Mouse (Mus musculus): ENCODE results near the gene Best3. TPM values are rescaled to one million over a fixed set of nuclear protein-coding genes. Genes with fewer than 3 reads are reported as not detected.
"Not testable (repeated sequence)": the region's sequence is repeated elsewhere in the genome, so short reads cannot be mapped to it uniquely, and the experiment has no call there.

Best3 gene
- polyA plus RNA-seq, 1 experiment from 2014 or later = 0.59 TPM

- peak; percentile 95 for ATAC-seq (ENCODE audit: insufficient read depth, low FRiP score)
- Histone ChIP-seq H3K36me3 (ENCODE audit: control insufficient read depth, insufficient read depth, low read length) (no peaks in the 10 kb centered on the region), H3K4me2 (ENCODE audit: low read depth, low read length) (peak overlapping the region; percentile 44), H3K9ac (ENCODE audit: low read length) (no peak overlapping the region), H3K9me3 (replicated peaks; ENCODE audit: control insufficient read depth, low read length) (no peaks in the 10 kb centered on the region), H3K27ac (ENCODE audit: low read length) (peak overlapping the region; percentile 42), H3K4me3 (replicated peaks; ENCODE audit: low read length) (peak overlapping the region; percentile 27), H3K4me1 (ENCODE audit: control insufficient read depth, insufficient read depth, low read length) (peaks cover 11% of the 10 kb centered on the region), H3K27me3 (ENCODE audit: control insufficient read depth, insufficient read depth, low read length) (no peaks in the 10 kb centered on the region)
- WGBS = 9% methylated on average over 12 of the region's 12 CpGs
These were observed 27.7 kb downstream of the Best3 start for GRCm38 (mm10) chr10:117013689-117014390.

GRCm38 (mm10) chr10:117014565-117014964, 28.5 kb downstream of the Best3 start:
- WGBS = 58% methylated on average over 5 of the region's 5 CpGs
- H3K9ac ChIP-seq (ENCODE audit: low read length) = no peak overlapping the region
- H3K9me3 ChIP-seq (replicated peaks; ENCODE audit: control insufficient read depth, low read length) = no peaks in the 10 kb centered on the region
- no peak overlapping the region for H3K4me2 ChIP-seq (ENCODE audit: low read depth, low read length)
- H3K4me3 ChIP-seq (replicated peaks; ENCODE audit: low read length) = no peak overlapping the region
- H3K36me3 ChIP-seq (ENCODE audit: control insufficient read depth, insufficient read depth, low read length) = no peaks in the 10 kb centered on the region
- peaks cover 11% of the 10 kb centered on the region for H3K4me1 ChIP-seq (ENCODE audit: control insufficient read depth, insufficient read depth, low read length)
- H3K27ac ChIP-seq (ENCODE audit: low read length) = 0 out of 2 replicates have a peak overlapping the region, but pooled peaks have one; percentile 18
- no peaks in the 10 kb centered on the region for H3K27me3 ChIP-seq (ENCODE audit: control insufficient read depth, insufficient read depth, low read length)
- ATAC-seq (ENCODE audit: insufficient read depth, low FRiP score) = no peak

- Histone ChIP-seq H3K36me3 (ENCODE audit: control insufficient read depth, insufficient read depth, low read length) (no peaks in the 10 kb centered on the region), H3K27ac (ENCODE audit: low read length) (no peak overlapping the region), H3K27me3 (ENCODE audit: control insufficient read depth, insufficient read depth, low read length) (peaks cover 12% of the 10 kb centered on the region), H3K4me3 (replicated peaks; ENCODE audit: low read length) (no peak overlapping the region), H3K9me3 (replicated peaks; ENCODE audit: control insufficient read depth, low read length) (no peaks in the 10 kb centered on the region), H3K9ac (ENCODE audit: low read length) (no peak overlapping the region), H3K4me2 (ENCODE audit: low read depth, low read length) (no peak overlapping the region), H3K4me1 (ENCODE audit: control insufficient read depth, insufficient read depth, low read length) (peaks cover 8% of the 10 kb centered on the region)
- ATAC-seq (ENCODE audit: insufficient read depth, low FRiP score) = no peak
- WGBS = 74% methylated on average over 7 of the region's 7 CpGs
These were observed 32.2 kb downstream of the Best3 start for GRCm38 (mm10) chr10:117018281-117018840.

- no peaks in the 10 kb centered on the region for H3K36me3 ChIP-seq (ENCODE audit: control insufficient read depth, insufficient read depth, low read length)
- no peak overlapping the region for H3K4me3 ChIP-seq (replicated peaks; ENCODE audit: low read length)
- H3K27ac ChIP-seq (ENCODE audit: low read length) = no peak overlapping the region
- H3K4me2 ChIP-seq (ENCODE audit: low read depth, low read length) = no peak overlapping the region
- ATAC-seq (ENCODE audit: insufficient read depth, low FRiP score) = 0 out of 2 replicates have a peak, but pooled peaks have one; percentile 44
- no peak overlapping the region for H3K9ac ChIP-seq (ENCODE audit: low read length)
- 24% methylated on average over 21 of the region's 21 CpGs for WGBS
- peaks cover 12% of the 10 kb centered on the region for H3K27me3 ChIP-seq (ENCODE audit: control insufficient read depth, insufficient read depth, low read length)
- no peaks in the 10 kb centered on the region for H3K9me3 ChIP-seq (replicated peaks; ENCODE audit: control insufficient read depth, low read length)
- H3K4me1 ChIP-seq (ENCODE audit: control insufficient read depth, insufficient read depth, low read length) = no peaks in the 10 kb centered on the region
These were observed 35.1 kb downstream of the Best3 start for GRCm38 (mm10) chr10:117021020-117021754.

- H3K36me3 ChIP-seq (ENCODE audit: control insufficient read depth, insufficient read depth, low read length) = no peaks in the 10 kb centered on the region
- WGBS = 27% methylated on average over 16 of the region's 16 CpGs
- peak overlapping the region; percentile 46 for H3K4me2 ChIP-seq (ENCODE audit: low read depth, low read length)
These were observed 37.6 kb downstream of the Best3 start for GRCm38 (mm10) chr10:117023693-117024092.

GRCm38 (mm10) chr10:117025776-117026175, 39.7 kb downstream of the Best3 start:
- not testable (repeated sequence) for H3K9me3 ChIP-seq (replicated peaks; ENCODE audit: control insufficient read depth, low read length); H3K4me3 ChIP-seq (replicated peaks; ENCODE audit: low read length); H3K36me3 ChIP-seq (ENCODE audit: control insufficient read depth, insufficient read depth, low read length); H3K27ac ChIP-seq (ENCODE audit: low read length); H3K4me2 ChIP-seq (ENCODE audit: low read depth, low read length); H3K9ac ChIP-seq (ENCODE audit: low read length); H3K4me1 ChIP-seq (ENCODE audit: control insufficient read depth, insufficient read depth, low read length); ATAC-seq (ENCODE audit: insufficient read depth, low FRiP score)
- H3K27me3 ChIP-seq (ENCODE audit: control insufficient read depth, insufficient read depth, low read length) = peaks cover 12% of the 10 kb centered on the region

More at GRCm38 (mm10) chr10:117023693-117024092, 37.6 kb downstream of the Best3 start:
- Histone ChIP-seq H3K27me3 (ENCODE audit: control insufficient read depth, insufficient read depth, low read length) (peaks cover 12% of the 10 kb centered on the region), H3K27ac (ENCODE audit: low read length) (no peak overlapping the region), H3K9ac (ENCODE audit: low read length) (no peak overlapping the region), H3K4me1 (ENCODE audit: control insufficient read depth, insufficient read depth, low read length) (no peaks in the 10 kb centered on the region), H3K9me3 (replicated peaks; ENCODE audit: control insufficient read depth, low read length) (no peaks in the 10 kb centered on the region), H3K4me3 (replicated peaks; ENCODE audit: low read length) (peak overlapping the region; percentile 25)
- ATAC-seq (ENCODE audit: insufficient read depth, low FRiP score) = no peak

- no peak overlapping the region for H3K27ac ChIP-seq (ENCODE audit: low read length)
- H3K9ac ChIP-seq (ENCODE audit: low read length) = no peak overlapping the region
- H3K27me3 ChIP-seq (ENCODE audit: control insufficient read depth, insufficient read depth, low read length) = peaks cover 12% of the 10 kb centered on the region
- no peaks in the 10 kb centered on the region for H3K36me3 ChIP-seq (ENCODE audit: control insufficient read depth, insufficient read depth, low read length)
- H3K4me1 ChIP-seq (ENCODE audit: control insufficient read depth, insufficient read depth, low read length) = no peaks in the 10 kb centered on the region
- H3K4me2 ChIP-seq (ENCODE audit: low read depth, low read length) = no peak overlapping the region
- 75% methylated on average over 8 of the region's 8 CpGs for WGBS
- ATAC-seq (ENCODE audit: insufficient read depth, low FRiP score) = no peak
- H3K4me3 ChIP-seq (replicated peaks; ENCODE audit: low read length) = no peak overlapping the region
- H3K9me3 ChIP-seq (replicated peaks; ENCODE audit: control insufficient read depth, low read length) = no peaks in the 10 kb centered on the region
These were observed 40.1 kb downstream of the Best3 start for GRCm38 (mm10) chr10:117026176-117026575.

GRCm38 (mm10) chr10:117031160-117031559, 45.0 kb downstream of the Best3 start:
- Histone ChIP-seq H3K27me3 (ENCODE audit: control insufficient read depth, insufficient read depth, low read length) (no peaks in the 10 kb centered on the region), H3K4me3 (replicated peaks; ENCODE audit: low read length) (no peak overlapping the region), H3K4me1 (ENCODE audit: control insufficient read depth, insufficient read depth, low read length) (no peaks in the 10 kb centered on the region), H3K9me3 (replicated peaks; ENCODE audit: control insufficient read depth, low read length) (no peaks in the 10 kb centered on the region), H3K36me3 (ENCODE audit: control insufficient read depth, insufficient read depth, low read length) (no peaks in the 10 kb centered on the region), H3K4me2 (ENCODE audit: low read depth, low read length) (no peak overlapping the region), H3K9ac (ENCODE audit: low read length) (no peak overlapping the region), H3K27ac (ENCODE audit: low read length) (no peak overlapping the region)
- no peak for ATAC-seq (ENCODE audit: insufficient read depth, low FRiP score)
- WGBS = 87% methylated on average over 3 of the region's 3 CpGs

- no peak overlapping the region for H3K27ac ChIP-seq (ENCODE audit: low read length)
- no peak overlapping the region for H3K9ac ChIP-seq (ENCODE audit: low read length)
- ATAC-seq (ENCODE audit: insufficient read depth, low FRiP score) = 0 out of 2 replicates have a peak, but pooled peaks have one; percentile 25
- 17% methylated on average over 8 of the region's 8 CpGs for WGBS
- H3K27me3 ChIP-seq (ENCODE audit: control insufficient read depth, insufficient read depth, low read length) = no peaks in the 10 kb centered on the region
- H3K4me1 ChIP-seq (ENCODE audit: control insufficient read depth, insufficient read depth, low read length) = no peaks in the 10 kb centered on the region
- no peaks in the 10 kb centered on the region for H3K9me3 ChIP-seq (replicated peaks; ENCODE audit: control insufficient read depth, low read length)
- no peaks in the 10 kb centered on the region for H3K36me3 ChIP-seq (ENCODE audit: control insufficient read depth, insufficient read depth, low read length)
- H3K4me3 ChIP-seq (replicated peaks; ENCODE audit: low read length) = no peak overlapping the region
- H3K4me2 ChIP-seq (ENCODE audit: low read depth, low read length) = 0 out of 2 replicates have a peak overlapping the region, but pooled peaks have one; percentile 13
These were observed 47.7 kb downstream of the Best3 start for GRCm38 (mm10) chr10:117033785-117034184.
